9 mouse cellular contexts compared by ENCODE assay signal in genomic region chr2:4717081-4717768, GRCm38 (mm10). TPM values are rescaled to one million over a fixed set of nuclear protein-coding genes. Genes with fewer than 3 reads are reported as not detected.
DNase-seq lines count a peak whose midpoint lies in the region; ATAC-seq and TF ChIP-seq lines count a peak whose summit lies in the region.
"Had no signal": no experiment of that assay in that cellular context is flagged by ENCODE, and none has a peak within 500 bp of the region (broad histone marks: within the 10 kb centered on the region; RNA-seq: fewer than 3 reads in every experiment).

No protein-coding gene starts in this region.

- peak; percentile 12 for DNase-seq in right cerebral cortex, postnatal 14 days
- DNase-seq in right cerebral cortex, adult 18-20 months, result no peak
- peak; percentile 55 to 69 for DNase-seq in heart, adult 18-20 months
- no peak for DNase-seq in T-cell, adult 2 months (ENCODE audit: low spot score)

- no peaks in the 10 kb centered on the region for H3K9me3 ChIP-seq in intestine, embryonic 16.5 days (ENCODE audit: control insufficient read depth, low read length)
- H3K9me3 ChIP-seq in lung, embryonic 15.5 days, result no peaks in the 10 kb centered on the region

- peak; percentile 76 for ATAC-seq in intestine, embryonic 16.5 days
- peak; percentile 80 for ATAC-seq in lung, embryonic 15.5 days (ENCODE audit: borderline replicate concordance, extremely low read depth, low FRiP score, low TSS enrichment)

- no peak for TF ChIP-seq CTCF in cortical plate, adult 2 months (IDR thresholded peaks at IDR 0.05; ENCODE audit: extremely low read depth, insufficient read depth, low read length)
- TF ChIP-seq CTCF in small intestine, adult 2 months (IDR thresholded peaks at IDR 0.05; ENCODE audit: extremely low read depth, insufficient read length, insufficient replicate concordance, low read depth, low read length), result no peak

- no peaks in the 10 kb centered on the region for H3K36me3 ChIP-seq in intestine, embryonic 16.5 days (ENCODE audit: control insufficient read depth, insufficient read depth, low read length)
- no peaks in the 10 kb centered on the region for H3K36me3 ChIP-seq in lung, embryonic 15.5 days
- peaks cover 6% of the 10 kb centered on the region; the same call in 1 of the 2 replicates for H3K36me3 ChIP-seq in small intestine, adult 2 months (ENCODE audit: control insufficient read depth, insufficient read depth, low read length)

- no peaks in the 10 kb centered on the region; the same call in 1 of the 2 replicates for H3K4me1 ChIP-seq in cortical plate, adult 2 months (ENCODE audit: control insufficient read depth, insufficient read depth, low read length)
- peaks cover 8% of the 10 kb centered on the region; the same call in 1 of the 2 replicates for H3K4me1 ChIP-seq in intestine, embryonic 16.5 days (ENCODE audit: control insufficient read depth, insufficient read depth, low read length)
- 0 out of 2 replicates have a peak, but pooled peaks cover 4% of the 10 kb centered on the region for H3K4me1 ChIP-seq in lung, embryonic 15.5 days
- H3K4me1 ChIP-seq in small intestine, adult 2 months (ENCODE audit: control insufficient read depth, insufficient read depth, insufficient read length, low read length), result peaks cover 10% of the 10 kb centered on the region

- H3K27ac ChIP-seq in cortical plate, adult 2 months (ENCODE audit: insufficient read depth, low read length), result no peak overlapping the region
- H3K27ac ChIP-seq in intestine, embryonic 16.5 days (ENCODE audit: low read length), result no peak overlapping the region; the same call in 1 of the 2 replicates
- H3K27ac ChIP-seq in lung, embryonic 15.5 days, result peak overlapping the region; percentile 89
- H3K27ac ChIP-seq in small intestine, adult 2 months (ENCODE audit: insufficient read depth, low read depth, low read length), result 0 out of 2 replicates have a peak overlapping the region, but pooled peaks have one; percentile 0

- TF ChIP-seq POLR2A in cortical plate, adult 2 months (IDR thresholded peaks at IDR 0.05; ENCODE audit: extremely low read depth, insufficient read depth, low read length), result no peak
- TF ChIP-seq POLR2A in small intestine, adult 2 months (IDR thresholded peaks at IDR 0.05; ENCODE audit: low read depth, low read length), result no peak

- peak overlapping the region; percentile 55 for H3K4me3 ChIP-seq in cortical plate, adult 2 months (ENCODE audit: insufficient read depth, low read length)
- H3K4me3 ChIP-seq in intestine, embryonic 16.5 days (ENCODE audit: low read length), result peak overlapping the region; percentile 75
- H3K4me3 ChIP-seq in lung, embryonic 15.5 days, result peak overlapping the region; percentile 81
- H3K4me3 ChIP-seq in small intestine, adult 2 months (ENCODE audit: low read depth, low read length), result peak overlapping the region; percentile 62
- H3K4me3 ChIP-seq: myocyte had no signal

- peak overlapping the region; percentile 82 for H3K9ac ChIP-seq in intestine, embryonic 16.5 days (ENCODE audit: low read depth, low read length)
- peak overlapping the region; percentile 71 for H3K9ac ChIP-seq in lung, embryonic 15.5 days

- 0 out of 2 replicates have a peak, but pooled peaks cover 3% of the 10 kb centered on the region for H3K27me3 ChIP-seq in intestine, embryonic 16.5 days (replicated peaks; ENCODE audit: control insufficient read depth, insufficient read depth, low read length)
- peaks cover 40% of the 10 kb centered on the region for H3K27me3 ChIP-seq in lung, embryonic 15.5 days
- H3K27me3 ChIP-seq in small intestine, adult 2 months (ENCODE audit: control insufficient read depth, insufficient read depth, low read length), result 0 out of 2 replicates have a peak, but pooled peaks cover 6% of the 10 kb centered on the region

- 4% methylated on average over 46 of the region's 49 CpGs for WGBS in intestine, embryonic 16.5 days
- 5% methylated on average over 23 of the region's 49 CpGs for WGBS in lung, embryonic 15.5 days
- WGBS in small intestine, adult 2 months, result 6% methylated on average over 46 of the region's 49 CpGs

- H3K4me2 ChIP-seq in intestine, embryonic 16.5 days (ENCODE audit: low read depth, low read length), result peak overlapping the region; percentile 91
- peak overlapping the region; percentile 93 for H3K4me2 ChIP-seq in lung, embryonic 15.5 days

RNA-seq across cellular contexts. Expression of gene Bend7, which starts 0.4 kb away (rescaled TPM):
- polyA plus RNA-seq in cortical plate, adult 2 months (2012; rRNA removed), result 1.2 and 1.5 TPM in 2 replicates
- total RNA-seq in heart, adult 18-20 months (2021), result 1 to 10 TPM; 5.3 to 5.7 TPM
- polyA plus RNA-seq in intestine, embryonic 16.5 days (2015; fragmentation: Nextera tagmentation; extraction: Ambion mirVana), result 6.3 and 7.1 TPM in 2 replicates
- 10.2 and 11.8 TPM in 2 replicates for polyA plus RNA-seq in lung, embryonic 15.5 days (2015; fragmentation: Nextera tagmentation; extraction: Ambion mirVana)
- 2.5 and 17.3 TPM in 2 replicates for polyA plus RNA-seq in small intestine, adult 2 months (2012; rRNA removed)
- polyA plus RNA-seq: myocyte had no signal

Comparison
In these comparisons a context has a peak if more than half of its experiments do, and no peak if none do; other contexts are left out.
1. DNase-seq: peak in right cerebral cortex, postnatal 14 days (single experiment) and heart, adult 18-20 months (2 of 2); none in right cerebral cortex, adult 18-20 months (single experiment) and T-cell, adult 2 months (single experiment).
2. H3K27ac ChIP-seq: peak in lung, embryonic 15.5 days (single experiment) and small intestine, adult 2 months (single experiment); none in cortical plate, adult 2 months (single experiment) and intestine, embryonic 16.5 days (single experiment).
3. Peak in every context shown above with its lines, with median percentiles within 50 percentile points of each other: H3K4me3 ChIP-seq.